Mouse (Mus musculus): ENCODE measurements at regions not wholly inside any gene's neighbourhood (a gene's known extent, or its start where the extent isn't known, plus 50 kb on each side); places are given as distances from the start of the nearest gene placed in this dataset.

DNA sequence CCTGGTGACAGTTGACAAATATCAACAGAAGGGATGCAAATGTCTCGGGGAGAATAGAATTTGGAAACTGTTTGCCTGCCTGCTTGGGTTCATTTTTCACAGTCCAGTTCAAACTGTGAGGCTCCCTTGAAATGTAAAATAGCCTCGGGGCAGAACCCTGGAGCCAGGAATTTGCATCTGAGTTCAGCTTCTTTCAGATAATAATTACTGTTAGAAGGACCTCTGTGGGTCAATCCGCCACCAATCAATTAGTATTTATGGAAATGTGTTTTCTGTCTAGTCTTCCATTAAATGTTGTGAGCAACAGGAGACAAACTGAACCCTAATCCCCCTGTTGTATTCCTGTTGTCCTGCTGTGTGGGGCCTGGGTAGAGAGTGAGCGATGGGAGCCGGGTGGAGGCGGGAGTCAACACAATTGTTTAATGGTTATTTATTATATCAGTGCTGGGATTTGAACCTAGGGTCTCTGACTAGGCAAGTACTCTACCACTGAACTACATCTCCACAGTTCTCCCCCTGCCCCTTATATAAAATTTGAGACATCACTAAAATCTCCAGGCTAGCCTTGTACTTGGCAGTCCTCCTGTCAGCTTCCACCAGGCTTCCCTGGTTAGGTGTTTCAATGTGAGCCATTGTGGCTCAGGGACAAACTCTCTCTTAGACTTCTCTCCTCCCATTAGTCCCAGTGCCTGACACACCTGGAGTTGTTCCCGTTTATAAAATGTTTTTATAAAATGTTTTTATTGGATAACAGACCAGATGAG, 103.3 kb downstream of the Zfp281 start:
- no peaks in the 10 kb centered on the region for H3K36me3 ChIP-seq (ENCODE audit: control insufficient read depth in 1 of 2, insufficient read depth in 2 of 2, low read length in 2 of 2)
- no peaks in the 10 kb centered on the region; a peak in 1 of 4 replicates for H3K4me1 ChIP-seq (ENCODE audit: control insufficient read depth in 1 of 2, insufficient read depth in 2 of 2, low read length in 2 of 2)

DNA sequence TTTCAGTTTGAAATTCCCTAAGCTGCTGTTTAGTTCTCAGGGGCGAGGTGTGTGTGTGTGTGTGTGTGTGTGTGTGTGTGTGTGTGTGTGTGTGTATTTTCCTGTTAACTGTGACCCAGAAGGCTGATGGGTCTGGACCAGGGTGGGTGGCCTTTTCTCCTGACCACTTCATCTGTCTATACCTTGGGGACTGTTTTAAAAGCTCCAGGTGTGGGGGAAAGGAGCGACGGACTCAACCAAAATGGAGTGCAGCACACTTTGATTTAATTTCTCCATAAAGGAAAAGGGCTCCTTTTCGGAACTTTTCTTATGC, 103.9 kb downstream of the Zfp281 start:
- no peaks in the 10 kb centered on the region for H3K79me2 ChIP-seq (ENCODE audit: control insufficient read depth, insufficient read depth, low read length, poor library complexity)
- H3K9ac ChIP-seq (ENCODE audit: control insufficient read depth, low read depth, low read length, poor library complexity, severe bottlenecking): no peak overlapping the region
- H3K27ac ChIP-seq (ENCODE audit: control insufficient read depth, low read depth, low read length): no peak overlapping the region
- no peaks in the 10 kb centered on the region for H3K36me3 ChIP-seq (ENCODE audit: control insufficient read depth in 1 of 2, insufficient read depth in 2 of 2, low read length in 2 of 2)
- DNase-seq (ENCODE audit: low read depth, low spot score): no peak
- H3K4me1 ChIP-seq (ENCODE audit: control insufficient read depth in 1 of 2, insufficient read depth in 2 of 2, low read length in 2 of 2): no peaks in the 10 kb centered on the region; a peak in 1 of 4 replicates
- no peaks in the 10 kb centered on the region for H3K9me3 ChIP-seq (replicated peaks; ENCODE audit: insufficient read depth, low read length)
- H3K4me3 ChIP-seq (ENCODE audit: control insufficient read depth in 1 of 2, insufficient read depth in 1 of 2, low read depth in 2 of 2, low read length in 2 of 2): no peak overlapping the region
- H3K27me3 ChIP-seq (ENCODE audit: control insufficient read depth in 1 of 2, insufficient read depth in 2 of 2, low read length in 2 of 2): peaks cover 0 to 1% of the 10 kb centered on the region in 2 experiments; a peak in 1 of 4 replicates
- TF ChIP-seq POLR2A (IDR thresholded peaks at IDR 0.05; ENCODE audit: control insufficient read depth in 1 of 2, insufficient read depth in 1 of 2, low read depth in 1 of 2, low read length in 2 of 2, poor library complexity in 1 of 2) (no peak), TAL1 (IDR thresholded peaks at IDR 0.05; ENCODE audit: low read length) (no peak), E2F4 (IDR thresholded peaks at IDR 0.05; ENCODE audit: borderline replicate concordance, low read depth, low read length) (no peak), MAX (IDR thresholded peaks at IDR 0.05; ENCODE audit: low read length) (no peak), CHD1 (IDR thresholded peaks at IDR 0.05; ENCODE audit: low read depth, low read length) (no peak), NELFE (IDR thresholded peaks at IDR 0.05; ENCODE audit: low read depth, low read length) (no peak), ZC3H11A (IDR thresholded peaks at IDR 0.05; ENCODE audit: low read depth, low read length) (no peak), TBP (IDR thresholded peaks at IDR 0.05; ENCODE audit: low read depth, low read length) (no peak), GABPA (IDR thresholded peaks at IDR 0.05; ENCODE audit: low read depth, low read length) (no peak), ETS1 (IDR thresholded peaks at IDR 0.05; ENCODE audit: low read depth, low read length) (no peak)

More for the DNA sequence above, 103.3 kb downstream of the Zfp281 start:
- peaks cover 0 to 1% of the 10 kb centered on the region in 2 experiments; a peak in 2 of 4 replicates for H3K27me3 ChIP-seq (ENCODE audit: control insufficient read depth in 1 of 2, insufficient read depth in 2 of 2, low read length in 2 of 2)
- H3K9me3 ChIP-seq (replicated peaks; ENCODE audit: insufficient read depth, low read length): no peaks in the 10 kb centered on the region
- TF ChIP-seq ZNF384 (IDR thresholded peaks at IDR 0.05; ENCODE audit: low read depth, low read length): no peak
- TF ChIP-seq NELFE (IDR thresholded peaks at IDR 0.05; ENCODE audit: low read depth, low read length): no peak
- no peak for TF ChIP-seq USF2 (IDR thresholded peaks at IDR 0.05; ENCODE audit: borderline replicate concordance in 1 of 2, insufficient read depth in 1 of 2, low read depth in 1 of 2, low read length in 2 of 2)
- TF ChIP-seq ELF1 (IDR thresholded peaks at IDR 0.05; ENCODE audit: low read depth, low read length): no peak
- no peak for TF ChIP-seq MYB (IDR thresholded peaks at IDR 0.05; ENCODE audit: low read depth, low read length)
- no peak for TF ChIP-seq TCF12 (IDR thresholded peaks at IDR 0.05; ENCODE audit: low read depth, low read length)
- TF ChIP-seq NRF1 (IDR thresholded peaks at IDR 0.05; ENCODE audit: insufficient read depth, low read depth, low read length, poor library complexity, severe bottlenecking): no peak
- no peak for TF ChIP-seq GATA1 (IDR thresholded peaks at IDR 0.05; ENCODE audit: low read depth, low read length)
- TF ChIP-seq SIN3A (IDR thresholded peaks at IDR 0.05; ENCODE audit: low read length): no peak
- no peak for TF ChIP-seq POLR2AphosphoS2 (IDR thresholded peaks at IDR 0.05; ENCODE audit: low read length)
- TF ChIP-seq POLR2AphosphoS5 (IDR thresholded peaks at IDR 0.05; ENCODE audit: borderline replicate concordance, low read depth, low read length): no peak
- no peak for TF ChIP-seq MEF2A (IDR thresholded peaks at IDR 0.05; ENCODE audit: extremely low read depth, insufficient replicate concordance, low read depth, low read length, poor library complexity, severe bottlenecking)
- TF ChIP-seq UBTF (IDR thresholded peaks at IDR 0.05; ENCODE audit: borderline replicate concordance, insufficient read depth, low read depth, low read length): no peak
- no peak for TF ChIP-seq RCOR1 (IDR thresholded peaks at IDR 0.05; ENCODE audit: low read depth, low read length)
- no peak for TF ChIP-seq MXI1 (IDR thresholded peaks at IDR 0.05; ENCODE audit: low read depth, low read length)
- TF ChIP-seq CHD1 (IDR thresholded peaks at IDR 0.05; ENCODE audit: low read depth, low read length): no peak
- no peak for TF ChIP-seq EP300 (IDR thresholded peaks at IDR 0.05; ENCODE audit: low read depth in 1 of 2, low read length in 2 of 2)
- TF ChIP-seq HCFC1 (IDR thresholded peaks at IDR 0.05; ENCODE audit: low read depth, low read length): no peak
- H3K4me3 ChIP-seq (ENCODE audit: control insufficient read depth in 1 of 2, insufficient read depth in 1 of 2, low read depth in 2 of 2, low read length in 2 of 2): no peak overlapping the region
- no peak for DNase-seq (ENCODE audit: low read depth, low spot score)
- H3K9ac ChIP-seq (ENCODE audit: control insufficient read depth, low read depth, low read length, poor library complexity, severe bottlenecking): no peak overlapping the region
- H3K79me2 ChIP-seq (ENCODE audit: control insufficient read depth, insufficient read depth, low read length, poor library complexity): no peaks in the 10 kb centered on the region
- no peak overlapping the region for H3K27ac ChIP-seq (ENCODE audit: control insufficient read depth, low read depth, low read length)
